Mouse (Mus musculus) liver, postnatal 0 days (tissue): ENCODE results near the gene Prkcd.

ENCODE experiments used
- CTCF ChIP-seq: sonication (generic); IDR thresholded peaks from 2 replicates; pipeline ENCODE4 v1.5.1; 2016; ENCODE audit warnings: antibody characterized with exemption, low read depth
- EP300 ChIP-seq: IDR thresholded peaks from 2 replicates; pipeline ENCODE4 v1.6.1; 2016; ENCODE audit warnings: antibody characterized with exemption, low read depth, mild to moderate bottlenecking

GRCm38 (mm10) chr14:30606817-30607216 lies 19.2 kb downstream of the Prkcd start:
- TF ChIP-seq EP300 (no peak), CTCF (no peak)
